Mouse (Mus musculus) fat pad, adult 2 months (tissue): Measurements from ENCODE around the gene Map7d1.

Experiments
- DNase-seq: peaks from one replicate; pipeline ENCODE4 v3.0.0-alpha.2; 2011; ENCODE audit warnings: low read depth, low spot score; ENCODE audit errors: extremely low read depth

Map7d1 gene

DNA sequence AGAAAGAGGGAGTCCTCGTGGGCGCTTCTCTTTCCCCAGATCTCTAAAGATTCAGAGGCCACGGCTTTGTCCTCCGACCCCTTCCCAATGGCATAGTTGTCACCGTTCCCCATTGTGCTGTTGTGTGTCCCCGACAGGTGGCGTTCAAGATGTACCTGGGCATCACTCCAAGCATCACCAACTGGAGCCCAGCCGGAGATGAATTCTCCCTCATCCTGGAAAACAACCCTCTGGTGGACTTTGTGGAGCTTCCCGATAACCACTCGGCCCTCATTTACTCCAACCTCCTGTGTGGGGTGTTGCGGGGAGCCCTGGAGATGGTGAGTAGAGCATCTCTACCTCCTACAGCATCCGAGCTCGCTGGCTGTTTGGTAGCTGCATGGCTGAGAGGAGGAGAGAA lies 17.6 kb upstream of the Map7d1 start:
- DNase-seq = no peak

DNA sequence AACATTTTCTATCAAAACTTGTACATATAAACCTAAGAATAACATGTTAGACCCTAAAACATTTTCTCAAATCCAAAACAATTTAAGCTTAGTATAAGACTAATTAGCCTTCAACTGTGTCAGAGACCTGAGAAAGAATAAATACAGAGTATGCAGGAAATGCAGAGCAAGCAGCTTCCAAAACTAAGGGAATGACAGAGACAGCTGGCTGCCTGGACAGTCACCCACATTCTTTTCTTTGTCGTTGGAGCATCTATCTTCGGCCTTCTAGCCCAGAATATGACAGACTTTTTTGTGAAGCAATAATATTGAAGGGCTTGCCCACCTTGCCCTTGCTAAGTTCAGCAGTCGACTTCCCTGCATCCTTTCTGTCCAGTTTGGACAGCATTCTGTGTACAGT lies 13.1 kb upstream of the Map7d1 start:
- no peak for DNase-seq

DNA sequence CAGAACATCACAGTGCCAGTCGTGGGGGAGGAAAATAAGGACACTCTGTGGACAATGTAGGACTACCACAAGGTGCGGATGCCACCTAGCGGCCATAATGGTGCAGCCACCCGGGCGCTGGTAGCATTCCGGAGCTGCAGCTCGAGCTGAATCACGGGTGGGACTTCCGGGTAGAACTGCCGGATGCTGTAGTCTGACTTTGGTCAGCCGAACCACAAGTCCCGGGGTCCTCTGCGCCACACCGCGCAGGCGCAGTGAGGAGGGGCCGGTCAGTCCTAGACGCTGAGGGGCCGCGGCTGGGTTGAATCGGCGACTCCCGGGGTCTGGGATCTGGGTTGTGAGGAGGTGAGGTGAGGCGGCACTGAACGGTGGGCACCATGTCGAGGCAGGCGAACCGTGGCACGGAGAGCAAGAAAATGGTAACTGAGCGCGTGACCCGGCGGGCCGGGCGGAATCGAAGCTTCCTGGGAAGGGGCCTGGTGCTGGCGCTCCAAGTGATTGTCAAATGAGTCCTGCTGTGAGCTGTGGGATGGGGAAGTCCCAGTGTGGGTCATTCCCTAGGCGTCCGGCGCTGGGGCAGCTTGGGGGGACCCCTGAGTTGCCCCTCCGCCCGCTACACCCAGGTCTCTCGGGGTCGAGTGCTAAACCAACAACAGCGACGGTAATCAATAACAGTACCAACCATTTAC lies 6.1 kb upstream of the Map7d1 start, which contains the start of gene Trappc3:
Gene Trappc3 (plus strand): TSS at position 207 of the 689 bp plus-strand sequence.
- DNase-seq = peak; percentile 69

DNA sequence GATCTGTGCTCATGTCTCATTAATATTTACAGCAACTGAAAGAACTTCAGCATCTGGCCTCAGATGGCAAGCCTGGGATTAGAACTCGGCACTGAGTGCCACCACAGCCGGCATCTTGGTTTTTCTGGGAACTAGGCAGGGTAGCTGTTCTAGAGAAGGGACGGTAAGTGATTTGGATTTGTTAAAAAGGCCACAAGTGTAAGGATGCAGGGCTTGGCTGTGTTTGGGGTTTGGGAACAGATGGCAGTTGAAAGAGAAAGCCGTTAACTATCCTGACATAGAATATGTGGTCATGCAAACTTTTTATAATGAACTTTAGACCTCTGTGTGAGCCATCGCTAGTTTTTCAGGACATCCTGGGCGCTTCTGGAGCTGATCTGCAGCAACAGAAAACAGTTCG lies 5.5 kb upstream of the Map7d1 start:
- DNase-seq = no peak

DNA sequence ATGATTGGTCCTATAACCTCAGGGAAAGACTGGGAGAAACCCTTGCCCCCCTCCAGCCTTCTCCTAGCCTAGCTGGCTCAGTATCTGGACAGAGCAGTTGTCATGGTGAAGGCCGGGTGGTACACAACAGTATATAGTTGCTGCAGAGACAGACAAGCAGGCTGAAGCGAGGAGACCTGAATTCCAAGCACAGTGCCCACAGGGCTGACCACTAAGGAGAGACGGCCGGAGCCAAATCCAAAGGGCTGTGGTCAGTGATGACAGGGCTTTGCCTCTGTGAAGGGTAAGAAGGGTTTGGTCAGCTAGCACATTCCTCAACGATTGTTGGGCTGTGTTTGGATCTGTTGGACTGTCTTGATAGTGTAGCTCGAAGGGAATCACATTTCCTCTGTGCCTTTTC lies 5.1 kb upstream of the Map7d1 start:
- no peak for DNase-seq

DNA sequence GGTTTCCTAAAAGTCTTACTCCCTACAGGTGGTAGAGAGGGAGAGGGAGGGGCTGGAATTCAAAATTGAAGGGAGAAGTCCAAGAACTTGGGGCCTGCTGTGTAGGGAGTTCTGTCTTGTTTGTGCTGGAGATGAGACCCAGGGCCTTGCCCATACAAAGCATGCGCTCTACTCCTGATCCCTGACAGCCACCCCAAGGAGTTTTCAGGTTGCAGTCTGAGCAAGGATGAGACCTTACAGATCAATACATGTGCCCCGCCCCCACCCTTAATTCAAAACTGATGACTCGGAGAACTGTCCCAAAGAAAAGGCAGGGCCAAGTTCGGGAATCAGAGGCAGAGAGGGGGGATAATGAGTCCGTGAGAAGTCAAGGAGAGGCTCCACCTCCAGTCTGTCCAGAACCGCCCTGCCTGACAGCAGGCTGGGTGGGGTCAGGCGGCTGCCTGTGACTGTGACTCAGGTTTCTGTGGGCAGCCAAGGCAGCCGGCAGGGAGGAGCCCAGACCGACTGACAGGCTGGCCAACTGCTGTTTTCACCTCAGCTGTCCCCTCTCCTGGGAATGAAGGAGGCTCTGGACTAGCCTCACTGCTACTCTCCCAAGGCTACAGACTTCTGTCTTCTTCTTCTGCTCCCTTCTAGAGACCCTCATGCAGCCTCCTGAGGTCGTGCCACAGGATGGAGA lies 4.5 kb upstream of the Map7d1 start:
- no peak for DNase-seq

DNA sequence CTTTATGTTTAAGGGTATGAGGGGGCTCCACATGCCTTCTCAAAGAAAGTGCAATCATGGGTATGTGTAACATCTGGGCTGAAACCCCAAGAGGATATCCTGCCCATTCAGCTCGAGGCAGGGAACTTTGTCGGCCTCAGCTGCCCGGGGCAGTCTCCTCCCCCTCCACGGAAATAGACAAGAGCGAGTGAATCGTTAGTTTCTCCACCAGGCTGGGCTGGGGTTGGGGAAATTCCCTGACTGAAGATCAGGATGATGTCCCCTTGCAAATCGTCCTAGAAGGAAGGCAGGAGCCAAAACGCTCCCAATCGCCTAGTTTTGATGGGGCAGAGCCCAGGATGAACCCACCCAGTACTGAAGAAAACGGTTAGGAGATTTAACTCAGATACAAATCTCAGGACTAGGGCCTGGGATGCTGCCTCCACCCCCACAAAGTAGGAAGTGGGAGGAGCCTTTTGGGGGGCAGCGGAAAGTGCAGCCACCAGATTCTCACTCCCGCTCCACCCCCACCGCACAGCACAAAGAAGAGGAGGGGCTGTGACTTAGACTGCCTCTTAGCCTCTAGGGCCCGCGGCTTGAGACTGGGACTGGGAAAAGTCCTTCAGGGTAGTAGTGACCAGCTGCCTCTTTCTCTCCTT lies 3.5 kb upstream of the Map7d1 start:
- DNase-seq = no peak

DNA sequence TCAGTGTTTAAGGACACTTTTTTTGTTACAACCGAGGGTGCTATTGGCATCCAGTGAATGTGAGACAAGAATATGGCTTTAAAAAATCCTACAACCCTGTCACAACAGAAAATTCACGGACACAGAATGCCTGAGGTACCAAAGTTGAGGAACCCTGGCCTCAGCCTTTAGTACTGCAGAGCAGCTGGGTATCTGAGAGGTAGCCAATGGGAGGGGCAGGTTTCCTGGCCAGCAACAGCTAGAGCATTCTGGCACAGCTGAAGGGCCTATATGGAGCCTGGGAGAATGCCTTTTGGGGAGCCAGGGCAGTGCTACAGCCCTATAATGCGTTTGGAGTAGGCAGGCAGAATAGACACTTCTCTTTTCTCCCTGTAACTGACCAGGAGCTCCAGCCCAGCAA lies 2.9 kb upstream of the Map7d1 start:
- no peak for DNase-seq

DNA sequence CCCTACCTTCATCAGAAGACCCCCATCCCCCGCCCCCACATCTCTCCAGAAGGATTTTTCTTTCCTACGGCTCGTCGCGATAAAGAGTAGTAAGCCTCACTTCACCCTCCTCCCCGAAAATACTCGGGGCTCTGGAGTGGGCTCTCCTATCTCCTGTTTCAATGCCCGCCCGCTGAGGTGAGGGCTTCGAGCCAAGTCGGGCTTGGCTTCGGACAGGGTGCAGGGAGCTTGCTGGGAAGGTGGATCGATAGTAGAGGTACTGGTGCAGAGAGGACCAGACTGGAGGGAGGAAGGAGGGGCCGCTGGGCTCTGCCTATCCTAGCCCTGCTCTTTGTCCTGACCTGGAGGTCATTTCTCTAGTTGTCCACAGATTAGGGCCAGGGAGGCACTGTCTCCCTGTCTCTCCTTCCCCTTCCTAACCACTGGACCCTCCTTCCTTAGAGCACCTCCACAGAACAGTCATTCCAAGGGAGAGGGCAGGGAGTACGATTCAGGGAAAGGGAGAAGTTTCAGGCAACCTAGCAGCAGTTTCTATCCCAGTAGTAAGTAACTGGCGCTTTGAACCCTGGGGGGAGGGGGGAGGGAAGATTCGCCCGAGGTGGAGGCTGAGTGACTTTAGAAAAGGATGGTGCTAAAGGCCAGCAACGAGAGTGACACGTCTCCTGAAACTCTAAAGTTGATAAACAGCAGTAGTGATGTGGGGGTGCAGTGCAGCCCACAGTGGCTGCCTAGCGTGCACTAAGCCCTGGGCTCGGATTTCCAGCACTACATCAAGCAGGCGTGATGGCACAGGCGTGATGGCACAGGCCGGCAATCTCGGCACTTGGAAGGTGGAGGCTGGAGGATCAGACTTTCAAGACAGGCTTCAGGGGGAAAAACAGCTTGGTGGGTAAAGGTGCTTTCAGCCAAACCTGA lies 1.1 kb upstream of the Map7d1 start:
- DNase-seq = no peak

DNA sequence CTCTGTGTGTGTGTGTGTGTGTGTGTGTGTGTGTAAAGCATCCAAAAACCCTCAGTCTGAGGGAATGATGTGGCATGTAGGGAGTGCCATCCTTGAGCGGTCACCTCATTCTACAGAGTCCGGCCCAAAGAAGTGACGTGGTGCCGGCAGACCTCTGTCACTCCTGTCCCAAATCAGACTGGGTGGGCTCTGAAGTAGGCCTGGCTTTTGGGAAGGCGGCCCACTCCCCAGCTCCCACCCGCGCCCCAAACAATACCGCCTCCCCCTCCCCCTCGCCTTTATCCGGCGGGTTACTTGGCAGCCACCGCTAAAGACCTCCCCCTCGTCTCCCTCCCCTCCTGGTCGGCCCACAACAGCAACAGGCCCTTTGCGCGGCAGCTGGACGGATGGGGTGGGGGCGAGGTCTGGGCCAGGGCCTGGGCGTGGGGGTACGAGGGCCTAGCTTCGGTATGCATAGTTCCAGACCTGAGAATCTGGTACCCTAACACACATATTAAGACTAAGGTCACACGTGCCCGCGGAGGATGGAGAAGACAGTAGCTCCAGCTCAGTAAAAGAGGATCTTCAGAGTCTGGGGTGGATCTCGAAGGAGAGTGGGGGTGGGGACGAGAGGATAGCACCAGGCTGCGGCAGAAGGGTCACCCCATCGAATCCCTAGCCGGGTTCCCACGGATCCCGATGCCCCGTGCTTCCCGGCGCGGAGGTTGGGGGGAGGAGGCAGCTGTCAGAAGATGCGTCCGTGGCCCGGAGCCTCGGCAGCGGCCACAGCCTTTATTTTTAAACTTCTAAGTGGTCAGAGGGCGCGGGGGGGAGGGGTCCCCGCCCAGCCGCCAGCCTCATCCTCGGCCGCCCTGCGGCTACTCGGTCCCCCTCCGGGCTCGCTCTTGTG lies 786 bp downstream of the Map7d1 start:
- DNase-seq = no peak

DNA sequence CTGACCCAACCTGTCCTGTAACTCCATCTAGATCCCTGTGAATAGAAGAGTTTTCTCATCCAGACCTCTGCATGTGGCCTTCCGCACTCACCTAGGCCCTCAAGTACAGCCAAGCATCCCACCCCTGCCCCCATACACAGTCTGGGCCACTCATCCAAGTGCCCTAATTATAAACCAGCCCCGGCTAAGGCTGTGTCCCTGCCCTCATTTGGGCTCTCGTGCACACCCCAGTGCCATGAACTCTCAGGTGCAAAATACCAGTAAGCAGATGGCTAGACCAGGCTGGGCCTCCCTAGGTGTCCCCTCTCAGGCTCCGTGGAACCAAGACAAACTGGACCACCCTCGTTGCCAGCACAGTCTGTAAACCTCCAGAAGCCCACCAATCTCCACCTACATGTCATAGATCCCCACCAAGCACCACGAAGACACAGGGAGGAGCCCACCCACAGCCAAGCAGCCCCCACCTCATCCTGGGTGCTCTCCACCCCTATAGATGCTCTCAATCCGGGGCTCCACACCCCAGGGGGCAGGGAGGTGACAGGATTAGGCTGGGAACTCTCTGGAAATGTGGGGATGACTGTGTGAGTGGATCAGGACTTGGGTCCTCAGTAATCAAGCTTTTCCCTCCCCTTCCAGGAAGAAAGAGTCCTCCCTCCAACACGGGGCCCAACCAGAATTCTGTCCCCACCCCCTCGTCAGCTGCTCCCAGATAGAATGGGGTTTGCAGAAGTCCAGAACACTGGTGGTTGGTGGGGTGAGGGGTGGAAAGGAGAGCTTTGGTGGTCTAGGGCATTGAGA lies 1.6 kb downstream of the Map7d1 start:
- no peak for DNase-seq

DNA sequence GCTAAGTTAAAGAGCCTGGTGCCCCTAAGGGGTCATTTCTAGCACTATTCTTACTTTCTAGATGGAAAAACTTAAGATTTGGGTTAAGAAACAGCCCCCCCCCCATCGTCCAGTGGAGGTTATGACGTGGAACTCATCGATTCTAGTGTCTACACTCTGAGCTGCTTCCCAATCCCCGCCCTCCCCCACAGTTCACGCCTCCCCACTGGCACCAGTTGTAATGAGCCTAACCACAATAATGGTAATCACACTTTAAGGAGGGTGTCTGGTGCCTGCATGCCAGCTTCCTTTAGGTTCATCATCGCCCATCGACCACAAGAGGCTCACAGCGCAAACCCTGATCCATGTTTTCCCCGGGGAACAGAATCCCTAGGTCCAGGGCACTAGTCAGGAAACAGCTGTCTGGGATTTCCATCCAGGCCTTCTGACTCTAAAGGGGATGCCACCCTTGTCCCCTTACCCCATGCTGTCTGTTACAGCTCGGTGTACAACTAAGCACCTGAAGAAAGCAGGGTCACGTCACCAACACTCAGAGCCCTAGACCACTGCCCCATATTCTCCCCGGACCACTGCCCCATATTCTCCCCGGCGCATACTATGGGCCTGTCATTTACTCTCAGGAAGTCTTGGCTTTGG lies 2.4 kb downstream of the Map7d1 start:
- no peak for DNase-seq

DNA sequence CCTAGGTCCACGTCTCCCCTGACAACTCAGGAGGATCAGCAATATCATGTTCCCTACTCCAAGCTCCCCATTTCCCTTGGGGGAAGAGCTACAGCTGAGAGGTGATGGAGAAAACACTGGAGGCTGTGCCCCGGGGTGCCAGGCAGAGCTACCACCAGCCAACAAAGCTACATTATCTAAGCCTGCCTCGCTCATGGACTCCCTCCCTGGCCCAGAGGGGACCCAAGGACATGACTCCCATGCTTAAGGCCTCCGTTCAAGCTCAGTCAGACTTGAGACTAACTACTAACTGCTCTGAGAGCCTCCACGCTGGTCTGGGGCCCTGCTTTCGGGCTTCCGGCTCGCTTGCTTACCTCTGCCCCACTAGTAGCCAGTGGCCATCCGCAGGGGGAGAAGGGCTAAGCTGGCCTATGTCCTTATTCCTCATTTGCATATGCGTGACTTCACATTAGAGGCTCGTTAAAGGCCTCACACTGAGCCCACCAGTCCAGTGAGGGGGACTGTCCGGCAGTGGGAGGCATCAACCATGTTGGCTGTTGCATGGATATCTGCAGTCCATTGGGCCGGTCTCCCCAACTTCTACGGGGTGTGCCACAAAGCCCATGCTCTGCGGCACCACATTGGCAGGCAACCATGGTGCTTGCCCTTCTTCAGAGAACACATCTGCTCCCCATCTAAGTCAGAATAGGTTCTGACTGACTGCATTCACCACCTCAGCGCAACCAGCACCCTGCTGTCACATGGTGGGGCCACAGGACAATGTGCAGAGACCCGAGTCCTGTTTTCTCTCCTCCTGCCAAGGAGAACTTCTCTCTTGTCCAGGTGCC lies 3.5 kb downstream of the Map7d1 start:
- DNase-seq = no peak

DNA sequence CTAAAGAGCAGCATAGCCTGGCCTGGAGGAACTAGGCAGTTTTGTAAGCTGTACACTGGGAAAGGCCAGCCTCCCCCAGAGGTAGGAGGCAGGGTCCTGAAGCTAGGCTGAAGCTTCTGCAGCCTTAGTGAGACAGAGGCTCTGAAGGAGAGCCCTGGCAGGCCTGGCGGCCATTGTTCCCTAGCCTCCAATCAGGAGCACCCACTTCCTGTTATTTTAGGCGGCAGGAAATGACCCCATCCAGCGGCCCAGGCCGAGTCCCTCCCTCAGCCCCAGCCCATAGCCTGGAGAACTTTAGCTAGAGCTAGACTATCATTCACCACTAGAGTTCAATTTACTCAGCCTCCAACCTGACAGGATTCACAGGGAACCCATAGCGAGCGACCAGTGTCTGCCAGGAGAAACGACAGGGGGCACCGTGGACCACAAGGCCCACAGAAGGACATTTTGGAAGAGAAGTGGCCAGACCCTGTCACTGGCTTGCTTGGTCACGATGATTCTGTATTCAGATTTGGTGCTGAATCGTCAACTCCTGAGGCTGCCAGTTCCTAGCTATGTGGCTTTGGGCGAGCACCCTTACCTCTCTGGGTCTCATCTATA lies 4.4 kb downstream of the Map7d1 start:
- DNase-seq = no peak

DNA sequence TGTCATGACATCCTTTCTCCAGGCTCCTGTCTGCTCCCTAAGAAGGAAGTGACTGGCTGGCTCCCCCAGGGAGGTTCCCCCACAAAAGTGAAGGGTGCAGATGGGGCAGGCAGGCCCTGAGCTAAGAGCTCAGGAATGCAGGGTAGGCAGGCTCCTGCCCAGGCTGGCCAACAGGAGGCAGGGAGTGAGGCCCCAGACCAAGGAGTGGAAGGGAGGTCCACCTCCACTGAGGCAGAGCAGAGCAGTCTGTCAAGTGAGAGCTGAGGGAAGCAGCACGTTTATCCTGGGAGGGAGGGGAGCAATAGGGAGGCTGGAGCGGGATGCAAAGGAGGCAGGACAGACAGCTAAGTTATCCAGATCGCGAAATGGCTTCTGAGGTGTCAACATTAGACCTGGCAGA lies 5.5 kb downstream of the Map7d1 start:
- DNase-seq = no peak

DNA sequence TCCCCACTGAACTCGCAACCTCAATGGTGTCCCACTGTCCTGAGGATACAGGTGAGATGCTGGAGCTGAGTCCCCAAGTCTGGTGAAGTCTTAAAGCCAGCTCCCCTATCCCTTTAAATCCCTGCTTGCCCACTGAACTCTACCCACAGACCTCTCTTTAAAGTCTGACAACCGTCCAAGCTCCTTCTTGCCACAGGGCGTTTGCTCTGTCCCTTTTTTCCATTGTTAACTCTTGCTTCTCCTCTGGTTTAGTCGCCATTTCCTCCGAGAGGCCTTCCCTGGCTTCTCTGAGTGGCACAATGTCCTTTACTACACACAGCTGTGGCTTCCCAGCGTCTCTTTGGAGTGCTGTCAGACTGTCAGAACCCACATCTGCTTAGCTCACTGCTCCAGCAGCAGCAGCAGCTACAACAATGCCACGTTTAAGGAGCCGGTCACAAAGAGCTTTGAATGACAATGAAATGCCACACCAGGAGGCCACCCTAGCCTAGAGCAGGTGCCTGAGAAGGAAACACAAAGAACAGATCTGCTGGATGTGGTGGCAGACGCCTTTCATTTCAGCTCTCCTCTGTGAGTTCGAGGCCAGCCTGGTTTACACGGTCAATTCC lies 7.8 kb downstream of the Map7d1 start:
- no peak for DNase-seq

DNA sequence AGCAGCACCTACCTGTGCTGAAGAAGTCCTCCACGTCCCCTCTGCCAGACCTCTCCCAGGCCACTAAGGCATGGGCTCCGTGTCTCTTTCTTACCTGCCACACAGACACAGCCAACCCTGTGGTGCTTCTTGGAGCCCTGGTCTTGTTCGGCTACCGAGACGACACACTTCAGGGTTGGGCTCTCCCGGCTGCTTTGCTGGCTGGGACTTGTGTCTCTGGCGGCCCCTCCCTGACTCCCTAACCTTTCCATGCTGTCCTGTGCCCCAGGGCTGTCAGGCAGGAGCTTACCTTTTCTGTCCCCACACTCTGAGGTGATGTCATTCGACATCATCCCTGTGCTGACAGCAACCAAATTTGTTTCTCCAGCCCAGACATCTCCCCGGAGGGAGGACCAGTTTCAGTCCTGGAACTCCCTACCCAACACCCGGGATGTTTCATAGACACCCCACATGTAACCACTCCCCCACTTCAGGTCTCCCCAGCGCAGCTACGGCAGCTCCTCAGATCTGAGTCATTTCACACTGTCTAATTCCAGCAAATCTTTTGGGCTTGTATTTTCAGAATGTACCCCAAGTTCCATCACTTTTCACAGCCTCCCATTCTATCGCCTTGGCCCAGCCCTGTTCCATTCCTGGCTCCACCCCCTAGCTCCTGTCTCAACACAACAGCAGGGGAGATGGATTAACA lies 9.8 kb downstream of the Map7d1 start:
- DNase-seq = no peak
